Mouse (Mus musculus): Measurements from ENCODE around the gene Rbks. TPM values are rescaled to one million over a fixed set of nuclear protein-coding genes. Genes with fewer than 3 reads are reported as not detected.

Rbks gene
- polyA plus RNA-seq, 1 experiment = 2.0 TPM

DNA sequence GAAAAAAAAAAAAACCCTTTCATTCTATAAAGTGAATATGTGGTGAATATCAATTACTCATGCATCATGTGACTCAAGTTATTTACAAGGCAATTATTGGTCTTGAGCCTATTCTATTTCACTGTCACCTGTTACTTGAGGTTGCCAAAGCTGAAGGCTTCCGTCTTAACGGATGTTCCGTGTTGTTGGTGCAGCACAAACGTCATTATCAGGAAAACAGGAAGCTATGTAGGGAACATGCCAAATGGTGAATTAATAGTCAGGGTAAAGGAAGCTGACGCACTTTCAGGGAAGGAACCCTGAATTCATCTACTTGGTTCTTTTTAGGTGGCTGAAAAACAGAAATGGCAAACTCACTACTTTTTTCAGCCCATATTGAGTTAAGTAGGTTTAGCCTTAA, 30.0 kb upstream of the Rbks start:
- Histone ChIP-seq H3K79me2 (ENCODE audit: control insufficient read depth, insufficient read depth) (no peaks in the 10 kb centered on the region), H3K4me2 (ENCODE audit: low read depth) (no peak overlapping the region), H3K36me3 (ENCODE audit: control insufficient read depth, insufficient read depth) (no peaks in the 10 kb centered on the region), H3K4me3 (no peak overlapping the region), H3K27me3 (ENCODE audit: control insufficient read depth, insufficient read depth, insufficient read length) (no peaks in the 10 kb centered on the region), H3ac (ENCODE audit: control insufficient read depth, insufficient read length) (no peak overlapping the region)
- TF ChIP-seq USF1 (IDR thresholded peaks at IDR 0.05; ENCODE audit: low read depth) = peak; percentile 44
- no peak for TF ChIP-seq E2F4 (IDR thresholded peaks at IDR 0.05; ENCODE audit: insufficient read depth)

DNA sequence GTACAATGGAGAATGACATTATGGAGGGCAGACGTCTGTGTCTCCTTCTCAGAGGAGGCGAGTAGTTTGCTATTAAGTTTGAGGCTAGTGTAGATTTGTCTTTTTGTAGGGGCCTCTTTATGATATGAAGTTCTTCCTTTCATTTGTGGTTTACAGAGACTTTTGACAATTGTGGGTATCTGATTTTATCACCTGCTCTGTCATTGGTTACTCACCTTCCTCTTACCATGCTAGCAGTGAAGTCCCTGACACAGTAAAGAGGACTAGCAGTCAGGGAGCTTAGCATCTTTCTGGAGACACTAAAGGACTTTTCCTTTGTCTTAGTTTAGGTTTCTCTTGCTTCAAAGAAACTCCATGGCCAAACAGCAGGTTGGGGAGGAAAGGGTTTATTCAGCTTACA, 28.5 kb upstream of the Rbks start:
- no peak overlapping the region for H3K4me3 ChIP-seq

DNA sequence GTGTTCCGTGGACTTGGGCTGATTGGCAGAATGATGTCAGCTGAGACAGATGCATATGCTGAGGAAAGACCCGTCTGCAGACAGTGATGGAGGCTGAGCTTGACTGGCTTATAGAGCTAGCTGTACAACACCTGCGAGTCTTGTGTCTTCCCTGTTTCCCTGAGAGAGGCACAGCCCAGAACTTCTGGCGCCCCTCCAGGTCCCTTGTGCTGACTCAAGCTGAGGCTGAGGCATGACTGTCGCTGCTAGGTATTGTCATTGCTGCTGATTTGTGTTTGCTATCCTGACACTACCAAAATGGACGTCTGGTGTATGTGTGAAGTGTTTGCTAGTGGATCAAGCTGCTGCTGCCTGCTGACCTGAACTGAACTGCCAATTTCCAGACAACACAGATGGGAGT, 27.1 kb upstream of the Rbks start:
- Histone ChIP-seq H3K79me2 (ENCODE audit: control insufficient read depth, insufficient read depth) (no peaks in the 10 kb centered on the region), H3K36me3 (ENCODE audit: control insufficient read depth, insufficient read depth) (no peaks in the 10 kb centered on the region), H3K4me2 (ENCODE audit: low read depth) (no peak overlapping the region), H3K4me3 (no peak overlapping the region), H3K27me3 (ENCODE audit: control insufficient read depth, insufficient read depth, insufficient read length) (no peaks in the 10 kb centered on the region), H3ac (ENCODE audit: control insufficient read depth, insufficient read length) (no peak overlapping the region)
- TF ChIP-seq CEBPB (IDR thresholded peaks at IDR 0.05; ENCODE audit: insufficient read depth, poor library complexity, severe bottlenecking) (no peak), REST (IDR thresholded peaks at IDR 0.05; ENCODE audit: insufficient read depth, insufficient read length) (no peak), TCF12 (IDR thresholded peaks at IDR 0.05; ENCODE audit: insufficient read depth, poor library complexity, severe bottlenecking) (no peak), MYOD1 (IDR thresholded peaks at IDR 0.05; ENCODE audit: control insufficient read depth in 1 of 3, insufficient read length in 2 of 3, low read depth in 2 of 3) (no peak)

More for the DNA sequence above, 28.5 kb upstream of the Rbks start:
- TF ChIP-seq USF1 (IDR thresholded peaks at IDR 0.05; ENCODE audit: low read depth) = no peak
- TF ChIP-seq POLR2AphosphoS2 (IDR thresholded peaks at IDR 0.05; ENCODE audit: insufficient read length, low read depth) = no peak
- TF ChIP-seq TCF12 (IDR thresholded peaks at IDR 0.05; ENCODE audit: insufficient read depth, poor library complexity, severe bottlenecking) = no peak
- TF ChIP-seq E2F4 (IDR thresholded peaks at IDR 0.05; ENCODE audit: insufficient read depth) = no peak
- no peak for TF ChIP-seq MAX (IDR thresholded peaks at IDR 0.05; ENCODE audit: low read depth)
- no peak for TF ChIP-seq MYOD1 (IDR thresholded peaks at IDR 0.05; ENCODE audit: control insufficient read depth in 1 of 3, insufficient read length in 2 of 3, low read depth in 2 of 3)
- no peak for TF ChIP-seq SRF (IDR thresholded peaks at IDR 0.05; ENCODE audit: control insufficient read depth, insufficient read length, low read depth)
- no peak for TF ChIP-seq REST (IDR thresholded peaks at IDR 0.05; ENCODE audit: insufficient read depth, insufficient read length)
- TF ChIP-seq TCF3 (IDR thresholded peaks at IDR 0.05; ENCODE audit: insufficient read length, low read depth) = no peak
- no peak for TF ChIP-seq POLR2A (IDR thresholded peaks at IDR 0.05; ENCODE audit: insufficient read length, low read depth)
- TF ChIP-seq CEBPB (IDR thresholded peaks at IDR 0.05; ENCODE audit: insufficient read depth, poor library complexity, severe bottlenecking) = no peak
- no peak for TF ChIP-seq MYOG (IDR thresholded peaks at IDR 0.05; ENCODE audit: control insufficient read depth in 1 of 3, insufficient read depth in 1 of 3, insufficient read length in 2 of 3, low read depth in 2 of 3)
- Histone ChIP-seq H3K36me3 (ENCODE audit: control insufficient read depth, insufficient read depth) (no peaks in the 10 kb centered on the region), H3K4me2 (ENCODE audit: low read depth) (no peak overlapping the region), H3K27me3 (ENCODE audit: control insufficient read depth, insufficient read depth, insufficient read length) (no peaks in the 10 kb centered on the region), H3K79me2 (ENCODE audit: control insufficient read depth, insufficient read depth) (no peaks in the 10 kb centered on the region), H3ac (ENCODE audit: control insufficient read depth, insufficient read length) (no peak overlapping the region)

DNA sequence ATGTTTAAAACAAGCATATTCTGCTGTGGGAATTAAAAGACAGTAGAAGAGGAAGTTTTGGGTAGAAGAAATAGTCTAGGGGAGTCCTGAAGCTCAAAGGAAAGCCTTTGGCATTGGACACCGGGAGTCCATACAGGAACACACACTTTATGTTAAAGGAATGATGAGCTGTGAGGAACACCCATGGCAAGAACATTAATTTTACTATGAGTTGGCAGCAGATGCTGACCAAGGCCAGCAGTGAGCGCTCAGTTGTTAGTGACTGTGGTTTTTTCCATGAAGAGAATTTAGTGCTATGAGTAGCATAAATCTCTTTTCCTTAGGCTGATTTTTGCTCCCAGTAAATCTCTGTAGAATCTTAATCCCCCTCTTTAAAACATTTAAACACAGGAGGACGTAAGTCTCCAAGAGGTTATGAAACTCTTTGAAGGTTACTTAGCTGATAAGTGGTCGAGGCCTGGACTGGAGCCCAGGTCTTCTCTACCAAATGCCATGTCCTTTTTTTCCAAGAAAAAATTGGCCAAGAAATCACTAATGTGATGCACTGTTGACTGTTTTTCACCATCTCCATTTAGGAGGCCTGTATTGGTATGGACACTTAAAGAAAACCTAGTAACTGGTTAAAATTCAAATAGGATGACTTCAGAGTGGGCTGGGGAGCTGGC, 18.2 kb upstream of the Rbks start:
- H3K27me3 ChIP-seq (ENCODE audit: control insufficient read depth, insufficient read depth, insufficient read length) = no peaks in the 10 kb centered on the region
- no peak overlapping the region for H3ac ChIP-seq (ENCODE audit: control insufficient read depth, insufficient read length)
- H3K36me3 ChIP-seq (ENCODE audit: control insufficient read depth, insufficient read depth) = no peaks in the 10 kb centered on the region
- H3K4me2 ChIP-seq (ENCODE audit: low read depth) = no peak overlapping the region
- H3K79me2 ChIP-seq (ENCODE audit: control insufficient read depth, insufficient read depth) = peaks cover 4% of the 10 kb centered on the region
- TF ChIP-seq MAX (IDR thresholded peaks at IDR 0.05; ENCODE audit: low read depth) = no peak
- no peak for TF ChIP-seq TCF12 (IDR thresholded peaks at IDR 0.05; ENCODE audit: insufficient read depth, poor library complexity, severe bottlenecking)
- TF ChIP-seq CEBPB (IDR thresholded peaks at IDR 0.05; ENCODE audit: insufficient read depth, poor library complexity, severe bottlenecking) = no peak
- TF ChIP-seq POLR2AphosphoS2 (IDR thresholded peaks at IDR 0.05; ENCODE audit: insufficient read length, low read depth) = no peak
- TF ChIP-seq TCF3 (IDR thresholded peaks at IDR 0.05; ENCODE audit: insufficient read length, low read depth) = no peak
- no peak for TF ChIP-seq MYOG (IDR thresholded peaks at IDR 0.05; ENCODE audit: control insufficient read depth in 1 of 3, insufficient read depth in 1 of 3, insufficient read length in 2 of 3, low read depth in 2 of 3)
- TF ChIP-seq REST (IDR thresholded peaks at IDR 0.05; ENCODE audit: insufficient read depth, insufficient read length) = no peak
- TF ChIP-seq MYOD1 (IDR thresholded peaks at IDR 0.05; ENCODE audit: control insufficient read depth in 1 of 3, insufficient read length in 2 of 3, low read depth in 2 of 3) = no peak
- TF ChIP-seq POLR2A (IDR thresholded peaks at IDR 0.05; ENCODE audit: insufficient read length, low read depth) = no peak
- TF ChIP-seq SRF (IDR thresholded peaks at IDR 0.05; ENCODE audit: control insufficient read depth, insufficient read length, low read depth) = no peak
- no peak for TF ChIP-seq E2F4 (IDR thresholded peaks at IDR 0.05; ENCODE audit: insufficient read depth)
- no peak for TF ChIP-seq USF1 (IDR thresholded peaks at IDR 0.05; ENCODE audit: low read depth)
- H3K4me3 ChIP-seq = no peak overlapping the region

- no peak overlapping the region for H3K4me3 ChIP-seq
- no peak overlapping the region for H3ac ChIP-seq (ENCODE audit: control insufficient read depth, insufficient read length)
- peaks cover 4% of the 10 kb centered on the region for H3K79me2 ChIP-seq (ENCODE audit: control insufficient read depth, insufficient read depth)
- H3K4me2 ChIP-seq (ENCODE audit: low read depth) = no peak overlapping the region
- H3K36me3 ChIP-seq (ENCODE audit: control insufficient read depth, insufficient read depth) = no peaks in the 10 kb centered on the region
- no peak for TF ChIP-seq USF1 (IDR thresholded peaks at IDR 0.05; ENCODE audit: low read depth)
- no peak for TF ChIP-seq POLR2A (IDR thresholded peaks at IDR 0.05; ENCODE audit: insufficient read length, low read depth)
- TF ChIP-seq SRF (IDR thresholded peaks at IDR 0.05; ENCODE audit: control insufficient read depth, insufficient read length, low read depth) = no peak
- TF ChIP-seq POLR2AphosphoS2 (IDR thresholded peaks at IDR 0.05; ENCODE audit: insufficient read length, low read depth) = no peak
- TF ChIP-seq CEBPB (IDR thresholded peaks at IDR 0.05; ENCODE audit: insufficient read depth, poor library complexity, severe bottlenecking) = no peak
- no peak for TF ChIP-seq E2F4 (IDR thresholded peaks at IDR 0.05; ENCODE audit: insufficient read depth)
- TF ChIP-seq REST (IDR thresholded peaks at IDR 0.05; ENCODE audit: insufficient read depth, insufficient read length) = no peak
- TF ChIP-seq TCF12 (IDR thresholded peaks at IDR 0.05; ENCODE audit: insufficient read depth, poor library complexity, severe bottlenecking) = no peak
- no peak for TF ChIP-seq MYOD1 (IDR thresholded peaks at IDR 0.05; ENCODE audit: control insufficient read depth in 1 of 3, insufficient read length in 2 of 3, low read depth in 2 of 3)
- no peaks in the 10 kb centered on the region for H3K27me3 ChIP-seq (ENCODE audit: control insufficient read depth, insufficient read depth, insufficient read length)
Observed at GRCm38 (mm10) chr5:31713841-31714264, 16.4 kb upstream of the Rbks start.

All from myocyte (in vitro differentiated cells).